Mouse (Mus musculus) C2C12 (cell line): Measurements from ENCODE around the gene Nsun2. TPM values are rescaled to one million over a fixed set of nuclear protein-coding genes. Genes with fewer than 3 reads are reported as not detected.

ENCODE experiments used
- H3K27me3 ChIP-seq: one replicate; pipeline ENCODE4 v1.6.1; 2011; ENCODE audit not compliant: control insufficient read depth, insufficient read depth, insufficient read length
- H3K36me3 ChIP-seq: one replicate; pipeline ENCODE4 v1.6.1; 2011; ENCODE audit not compliant: control insufficient read depth, insufficient read depth
- H3K4me3 ChIP-seq: one replicate; pipeline ENCODE4 v1.5.1; 2011; ENCODE audit warnings: mild to moderate bottlenecking, control low read depth; ENCODE audit not compliant: poor library complexity, insufficient read depth, severe bottlenecking
- H3K79me2 ChIP-seq: one replicate; pipeline ENCODE4 v1.6.1; 2011; ENCODE audit not compliant: control insufficient read depth, insufficient read depth
- H3K79me3 ChIP-seq: one replicate; pipeline ENCODE4 v1.6.1; 2011; ENCODE audit warnings: low read depth, control low read depth
- H3ac ChIP-seq: one replicate; pipeline ENCODE3; 2011; ENCODE audit warnings: low read depth; ENCODE audit not compliant: control insufficient read depth, insufficient read length
- CEBPB ChIP-seq: IDR thresholded peaks from one replicate; pipeline ENCODE4 v1.6.1; 2011; ENCODE audit warnings: low read depth, mild to moderate bottlenecking, control low read depth, moderate library complexity
- CTCF ChIP-seq: IDR thresholded peaks from one replicate; pipeline ENCODE4 v1.5.1; 2011; ENCODE audit not compliant: control insufficient read depth, insufficient read depth, insufficient read length
- FOSL1 ChIP-seq: IDR thresholded peaks from one replicate; pipeline ENCODE4 v1.8.0; 2011; ENCODE audit warnings: mild to moderate bottlenecking, low read length; ENCODE audit not compliant: poor library complexity, insufficient read depth, severe bottlenecking
- MAX ChIP-seq: IDR thresholded peaks from one replicate; pipeline ENCODE4 v1.6.1; 2011; ENCODE audit warnings: mild to moderate bottlenecking, control low read depth
- MYOD1 ChIP-seq: IDR thresholded peaks from one replicate; pipeline ENCODE4 v1.6.1; 2011; ENCODE audit warnings: low read depth; ENCODE audit not compliant: control insufficient read depth, insufficient read length
- MYOG ChIP-seq: IDR thresholded peaks from one replicate; pipeline ENCODE4 v1.6.1; 2011; ENCODE audit not compliant: control insufficient read depth, insufficient read length; ENCODE audit errors: extremely low read depth
- USF1 ChIP-seq: IDR thresholded peaks from one replicate; pipeline ENCODE4 v1.6.1; 2011; ENCODE audit warnings: low read depth, mild to moderate bottlenecking, control low read depth, moderate library complexity
- polyA plus RNA-seq: library from polyadenylated mRNA; unstranded; fragments of >200 nt; fragmentation: generic; extraction: Trizol; gene quantifications from one replicate; pipeline ENCODE4 v1.2.1, GENCODE M21; 2012; ENCODE audit warnings: missing spikeins

The Nsun2 gene
- polyA plus RNA-seq, 1 experiment = 93.7 TPM

GRCm38 (mm10) chr13:69534654-69535551 is 1.4 kb downstream of the Nsun2 start:
- peaks cover 43% of the 10 kb centered on the region for H3K79me2 ChIP-seq
- no peaks in the 10 kb centered on the region for H3K36me3 ChIP-seq
- H3K79me3 ChIP-seq = peaks cover 37% of the 10 kb centered on the region
- no peaks in the 10 kb centered on the region for H3K27me3 ChIP-seq
- peak overlapping the region; percentile 94 for H3ac ChIP-seq
- TF ChIP-seq FOSL1 = no peak
- TF ChIP-seq MAX = peak; percentile 62
- peak; percentile 53 for TF ChIP-seq USF1
- peak overlapping the region; percentile 57 for H3K4me3 ChIP-seq

- TF ChIP-seq MAX (no peak), CTCF (no peak)
- Histone ChIP-seq H3K79me3 (peaks cover 26% of the 10 kb centered on the region), H3K27me3 (no peaks in the 10 kb centered on the region), H3ac (no peak overlapping the region), H3K79me2 (peaks cover 32% of the 10 kb centered on the region), H3K4me3 (no peak overlapping the region), H3K36me3 (no peaks in the 10 kb centered on the region)
These were observed 2.5 kb downstream of the Nsun2 start for GRCm38 (mm10) chr13:69536021-69536420.

DNA sequence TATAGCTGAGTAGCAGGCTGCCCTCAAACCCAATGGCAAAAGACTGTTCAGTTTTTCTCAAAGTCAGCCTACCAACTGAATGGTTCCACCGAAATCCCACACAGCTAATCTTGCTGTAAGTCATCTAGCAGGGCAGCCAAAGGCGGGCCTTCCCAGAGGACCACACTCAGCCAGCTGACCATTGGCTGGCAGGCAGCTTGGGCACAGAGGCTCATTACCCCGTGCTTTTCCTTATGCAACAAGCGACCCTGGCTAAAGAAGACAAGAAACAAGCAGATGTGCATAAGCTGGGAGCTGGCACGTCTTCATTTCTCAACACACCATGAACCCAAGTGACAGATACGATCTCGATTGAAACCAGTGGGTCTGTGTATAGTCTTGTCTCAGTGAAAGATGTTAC is 3.8 kb downstream of the Nsun2 start:
- Histone ChIP-seq H3K36me3 (no peaks in the 10 kb centered on the region), H3K27me3 (no peaks in the 10 kb centered on the region), H3ac (no peak overlapping the region), H3K79me2 (peaks cover 18% of the 10 kb centered on the region), H3K79me3 (peaks cover 12% of the 10 kb centered on the region), H3K4me3 (no peak overlapping the region)
- TF ChIP-seq CTCF (no peak), MAX (no peak), MYOD1 (no peak), CEBPB (no peak), FOSL1 (no peak), USF1 (no peak), MYOG (no peak)

DNA sequence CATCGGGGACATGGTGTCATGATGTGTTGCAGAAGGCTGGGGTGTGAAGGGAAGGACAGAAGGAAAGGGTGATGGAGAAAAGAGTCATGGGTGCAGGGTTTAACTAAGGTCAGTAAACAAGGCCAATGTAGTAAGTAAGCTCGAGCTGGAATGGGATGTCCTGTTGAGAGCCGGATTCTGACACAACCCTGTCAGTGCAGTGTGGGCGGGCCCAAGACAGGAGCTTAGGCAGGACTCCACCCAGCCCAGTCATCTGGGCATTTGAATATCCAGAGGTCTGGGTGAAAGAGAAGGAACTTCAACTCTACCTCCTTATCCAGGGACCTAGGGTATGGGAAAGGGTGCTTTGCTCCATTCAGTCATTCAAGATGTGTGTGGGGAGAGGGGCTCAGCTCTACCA is 4.8 kb downstream of the Nsun2 start:
- no peak for TF ChIP-seq CEBPB
- Histone ChIP-seq H3K36me3 (no peaks in the 10 kb centered on the region), H3ac (no peak overlapping the region), H3K79me2 (peaks cover 9% of the 10 kb centered on the region), H3K79me3 (peaks cover 3% of the 10 kb centered on the region), H3K27me3 (no peaks in the 10 kb centered on the region), H3K4me3 (no peak overlapping the region)

GRCm38 (mm10) chr13:69541209-69541608 is 7.7 kb downstream of the Nsun2 start:
- Histone ChIP-seq H3ac (no peak overlapping the region), H3K79me2 (no peaks in the 10 kb centered on the region), H3K79me3 (no peaks in the 10 kb centered on the region), H3K36me3 (no peaks in the 10 kb centered on the region), H3K27me3 (no peaks in the 10 kb centered on the region), H3K4me3 (no peak overlapping the region)
- TF ChIP-seq USF1 (no peak), CEBPB (no peak), MAX (no peak), MYOG (no peak), FOSL1 (no peak), MYOD1 (no peak), CTCF (no peak)

DNA sequence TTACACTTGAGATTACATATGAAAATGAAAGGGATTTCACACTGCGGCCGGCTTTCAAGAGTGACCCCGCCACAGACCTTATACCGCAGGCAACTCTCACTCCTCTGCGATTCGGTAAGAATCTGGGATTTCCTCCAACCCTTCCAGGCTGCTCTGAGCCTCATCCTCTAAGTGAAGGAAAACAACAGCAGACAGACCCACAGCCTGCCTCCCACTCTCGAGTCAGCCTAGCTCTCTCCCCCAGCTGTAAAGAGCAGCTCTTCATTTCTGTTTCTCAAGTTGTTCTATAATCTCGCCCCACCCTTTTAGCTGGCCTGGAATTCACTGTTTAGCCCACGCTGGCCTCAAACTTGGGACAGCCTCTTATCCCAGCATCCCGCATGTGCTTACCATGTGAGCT is 8.2 kb downstream of the Nsun2 start:
- H3ac ChIP-seq = no peak overlapping the region
- no peaks in the 10 kb centered on the region for H3K79me3 ChIP-seq
- H3K4me3 ChIP-seq = no peak overlapping the region
- TF ChIP-seq FOSL1 (no peak), CEBPB (no peak), CTCF (no peak), USF1 (no peak), MYOG (no peak), MAX (no peak), MYOD1 (no peak)
- no peaks in the 10 kb centered on the region for H3K27me3 ChIP-seq
- no peaks in the 10 kb centered on the region for H3K36me3 ChIP-seq
- no peaks in the 10 kb centered on the region for H3K79me2 ChIP-seq
